ENCODE assay signal across 9 mouse cellular contexts in genomic region chr8:71483932-71484331, GRCm38 (mm10). TPM values are rescaled to one million over a fixed set of nuclear protein-coding genes. Genes with fewer than 3 reads are reported as not detected.
A peak's percentile ranks its signal among the peaks of the same experiment; 100 is the strongest.
DNase-seq lines count a peak whose midpoint lies in the region; ATAC-seq lines count a peak whose summit lies in the region.
"Had no signal": no experiment of that assay in that cellular context is flagged by ENCODE, and none has a peak within 500 bp of the region (broad histone marks: within the 10 kb centered on the region; RNA-seq: fewer than 3 reads in every experiment).

No protein-coding gene starts in this region.

- DNase-seq in forebrain, embryonic 10.5 days (ENCODE audit: extremely low spot score, low spot score), result no peak
- DNase-seq in B cell, adult 2 months, result peak; percentile 66
- peak; percentile 59 for DNase-seq in embryonic facial prominence, embryonic 14.5 days (ENCODE audit: low spot score)
- DNase-seq in right cerebral cortex, adult 2 months (ENCODE audit: low spot score in 2 of 2), result no peak
- DNase-seq in ovary, postnatal 36 days (ENCODE audit: low spot score), result no peak

- H3K27ac ChIP-seq in forebrain, embryonic 10.5 days, result no peak overlapping the region
- H3K27ac ChIP-seq in forebrain, embryonic 16.5 days (ENCODE audit: low read length), result no peak overlapping the region
- H3K27ac ChIP-seq in embryonic facial prominence, embryonic 14.5 days (replicated peaks; ENCODE audit: low read depth, low read length), result no peak overlapping the region

- peaks cover 34% of the 10 kb centered on the region for H3K27me3 ChIP-seq in forebrain, embryonic 10.5 days (ENCODE audit: poor library complexity, severe bottlenecking)
- no peaks in the 10 kb centered on the region for H3K27me3 ChIP-seq in forebrain, embryonic 16.5 days (replicated peaks; ENCODE audit: control insufficient read depth, insufficient read depth, low read length)
- no peaks in the 10 kb centered on the region for H3K27me3 ChIP-seq in embryonic facial prominence, embryonic 14.5 days (replicated peaks; ENCODE audit: control insufficient read depth, insufficient read depth, low read length)
- H3K27me3 ChIP-seq: Patski had no signal

- H3K36me3 ChIP-seq in forebrain, embryonic 10.5 days (replicated peaks), result peaks cover 59% of the 10 kb centered on the region
- H3K36me3 ChIP-seq in forebrain, embryonic 16.5 days (ENCODE audit: control insufficient read depth, insufficient read depth), result peaks cover 12% of the 10 kb centered on the region
- peaks cover 41% of the 10 kb centered on the region for H3K36me3 ChIP-seq in embryonic facial prominence, embryonic 14.5 days (ENCODE audit: control insufficient read depth, insufficient read depth, low read length)

- no peak overlapping the region for H3K9ac ChIP-seq in forebrain, embryonic 16.5 days (replicated peaks; ENCODE audit: low read depth, low read length)
- no peak overlapping the region for H3K9ac ChIP-seq in embryonic facial prominence, embryonic 14.5 days (ENCODE audit: low read depth, low read length)

- no peak for ATAC-seq in forebrain, embryonic 16.5 days
- no peak for ATAC-seq in embryonic facial prominence, embryonic 14.5 days (ENCODE audit: low read depth)
- ATAC-seq in megakaryocyte progenitor cell, adult 5-6 weeks (replicated peaks; ENCODE audit: poor library complexity), result peak; percentile 43
- ATAC-seq in erythroblast, adult 5-6 weeks (replicated peaks; ENCODE audit: low FRiP score, poor library complexity, severe bottlenecking), result no peak
- ATAC-seq: Patski had no signal

- no peak overlapping the region for H3K4me2 ChIP-seq in forebrain, embryonic 16.5 days (ENCODE audit: low read length)
- no peak overlapping the region for H3K4me2 ChIP-seq in embryonic facial prominence, embryonic 14.5 days (ENCODE audit: low read depth, low read length)

- no peaks in the 10 kb centered on the region for H3K9me3 ChIP-seq in forebrain, embryonic 10.5 days
- no peaks in the 10 kb centered on the region for H3K9me3 ChIP-seq in forebrain, embryonic 16.5 days (ENCODE audit: control insufficient read depth, low read length)
- H3K9me3 ChIP-seq in embryonic facial prominence, embryonic 14.5 days (ENCODE audit: control insufficient read depth, low read length), result no peaks in the 10 kb centered on the region

- peaks cover 43% of the 10 kb centered on the region for H3K4me1 ChIP-seq in forebrain, embryonic 10.5 days
- peaks cover 37% of the 10 kb centered on the region for H3K4me1 ChIP-seq in forebrain, embryonic 16.5 days (replicated peaks; ENCODE audit: control insufficient read depth, insufficient read depth, low read length)
- H3K4me1 ChIP-seq in embryonic facial prominence, embryonic 14.5 days (ENCODE audit: control insufficient read depth, insufficient read depth, low read length), result peaks cover 10% of the 10 kb centered on the region

- peak overlapping the region; percentile 90; the same call in 1 of the 2 replicates for H3K4me3 ChIP-seq in forebrain, embryonic 10.5 days
- no peak overlapping the region for H3K4me3 ChIP-seq in forebrain, embryonic 16.5 days (replicated peaks; ENCODE audit: low read length)
- H3K4me3 ChIP-seq in embryonic facial prominence, embryonic 14.5 days (ENCODE audit: low read depth, low read length), result no peak overlapping the region

- WGBS in forebrain, embryonic 10.5 days, result 52% methylated on average over 8 of the region's 8 CpGs
- WGBS in forebrain, embryonic 16.5 days, result 49% methylated on average over 8 of the region's 8 CpGs
- 52% methylated on average over 8 of the region's 8 CpGs for WGBS in embryonic facial prominence, embryonic 14.5 days

RNA-seq across cellular contexts. Expression of gene Ano8, which starts 1.8 kb away (rescaled TPM):
- polyA plus RNA-seq in forebrain, embryonic 10.5 days (2016; fragmentation: Nextera tagmentation; extraction: Ambion mirVana), result 1.8 TPM in 2 replicates
- 4.1 and 4.4 TPM in 2 replicates for polyA plus RNA-seq in forebrain, embryonic 16.5 days (2015; fragmentation: Nextera tagmentation; extraction: Ambion mirVana)
- 2.0 and 2.1 TPM in 2 replicates for polyA plus RNA-seq in embryonic facial prominence, embryonic 14.5 days (2014; fragmentation: Nextera tagmentation; extraction: Ambion mirVana)
- total RNA-seq in megakaryocyte progenitor cell, adult 5-6 weeks (2015), result 0.22 and 0.64 TPM in 2 replicates
- 3.1 and 3.6 TPM in 2 replicates for total RNA-seq in megakaryocyte progenitor cell, adult 5-6 weeks (2017)
- total RNA-seq in erythroblast, adult 5-6 weeks (2015; ENCODE audit: low replicate concordance), result 0.21 TPM in 1 of 2 replicates, not detected in the other
- total RNA-seq in erythroblast, adult 5-6 weeks (2017; ENCODE audit: low replicate concordance), result 0.14 TPM in 1 of 2 replicates, not detected in the other

RNA-seq across cellular contexts. Expression of gene Gtpbp3, which starts 4.0 kb away (rescaled TPM):
- 21.3 and 22.3 TPM in 2 replicates for polyA plus RNA-seq in forebrain, embryonic 10.5 days (2016; fragmentation: Nextera tagmentation; extraction: Ambion mirVana)
- 12.1 and 12.6 TPM in 2 replicates for polyA plus RNA-seq in forebrain, embryonic 16.5 days (2015; fragmentation: Nextera tagmentation; extraction: Ambion mirVana)
- polyA plus RNA-seq in embryonic facial prominence, embryonic 14.5 days (2014; fragmentation: Nextera tagmentation; extraction: Ambion mirVana), result 5.3 and 6.8 TPM in 2 replicates
- total RNA-seq in megakaryocyte progenitor cell, adult 5-6 weeks (2015), result 5.9 TPM in 2 replicates
- total RNA-seq in megakaryocyte progenitor cell, adult 5-6 weeks (2017), result 23.4 and 26.5 TPM in 2 replicates
- total RNA-seq in erythroblast, adult 5-6 weeks (2015; ENCODE audit: low replicate concordance), result 0.58 and 3.1 TPM in 2 replicates
- 1.7 and 3.9 TPM in 2 replicates for total RNA-seq in erythroblast, adult 5-6 weeks (2017; ENCODE audit: low replicate concordance)

RNA-seq across cellular contexts. Expression of gene Dda1, which starts 14.9 kb away (rescaled TPM):
- 116 and 122 TPM in 2 replicates for polyA plus RNA-seq in forebrain, embryonic 10.5 days (2016; fragmentation: Nextera tagmentation; extraction: Ambion mirVana)
- 218 and 236 TPM in 2 replicates for polyA plus RNA-seq in forebrain, embryonic 16.5 days (2015; fragmentation: Nextera tagmentation; extraction: Ambion mirVana)
- polyA plus RNA-seq in embryonic facial prominence, embryonic 14.5 days (2014; fragmentation: Nextera tagmentation; extraction: Ambion mirVana), result 100 and 105 TPM in 2 replicates
- 32.3 and 37.0 TPM in 2 replicates for total RNA-seq in megakaryocyte progenitor cell, adult 5-6 weeks (2015)
- 14.1 and 14.7 TPM in 2 replicates for total RNA-seq in megakaryocyte progenitor cell, adult 5-6 weeks (2017)
- 7.7 and 15.0 TPM in 2 replicates for total RNA-seq in erythroblast, adult 5-6 weeks (2015; ENCODE audit: low replicate concordance)
- total RNA-seq in erythroblast, adult 5-6 weeks (2017; ENCODE audit: low replicate concordance), result 5.7 and 7.9 TPM in 2 replicates

RNA-seq across cellular contexts. Expression of gene Mrpl34, which starts 19.2 kb away (rescaled TPM):
- polyA plus RNA-seq in forebrain, embryonic 10.5 days (2016; fragmentation: Nextera tagmentation; extraction: Ambion mirVana), result 218 and 226 TPM in 2 replicates
- 173 and 178 TPM in 2 replicates for polyA plus RNA-seq in forebrain, embryonic 16.5 days (2015; fragmentation: Nextera tagmentation; extraction: Ambion mirVana)
- polyA plus RNA-seq in embryonic facial prominence, embryonic 14.5 days (2014; fragmentation: Nextera tagmentation; extraction: Ambion mirVana), result 115 and 123 TPM in 2 replicates
- 60.0 and 66.1 TPM in 2 replicates for total RNA-seq in megakaryocyte progenitor cell, adult 5-6 weeks (2015)
- total RNA-seq in megakaryocyte progenitor cell, adult 5-6 weeks (2017), result 50.2 and 53.6 TPM in 2 replicates
- total RNA-seq in erythroblast, adult 5-6 weeks (2015; ENCODE audit: low replicate concordance), result 1.9 and 20.9 TPM in 2 replicates
- total RNA-seq in erythroblast, adult 5-6 weeks (2017; ENCODE audit: low replicate concordance), result 6.0 and 12.1 TPM in 2 replicates

RNA-seq across cellular contexts. Expression of gene Abhd8, which starts 20.5 kb away (rescaled TPM):
- polyA plus RNA-seq in forebrain, embryonic 10.5 days (2016; fragmentation: Nextera tagmentation; extraction: Ambion mirVana), result 67.6 and 68.2 TPM in 2 replicates
- 113 and 127 TPM in 2 replicates for polyA plus RNA-seq in forebrain, embryonic 16.5 days (2015; fragmentation: Nextera tagmentation; extraction: Ambion mirVana)
- 47.9 and 49.4 TPM in 2 replicates for polyA plus RNA-seq in embryonic facial prominence, embryonic 14.5 days (2014; fragmentation: Nextera tagmentation; extraction: Ambion mirVana)
- 2.3 and 3.1 TPM in 2 replicates for total RNA-seq in megakaryocyte progenitor cell, adult 5-6 weeks (2015)
- 8.2 and 8.3 TPM in 2 replicates for total RNA-seq in megakaryocyte progenitor cell, adult 5-6 weeks (2017)
- 0.58 and 0.63 TPM in 2 replicates for total RNA-seq in erythroblast, adult 5-6 weeks (2015; ENCODE audit: low replicate concordance)
- total RNA-seq in erythroblast, adult 5-6 weeks (2017; ENCODE audit: low replicate concordance), result 2.2 and 3.5 TPM in 2 replicates

Comparison
In these comparisons a context has a peak if more than half of its experiments do, and no peak if none do; other contexts are left out.
1. DNase-seq: peak in B cell, adult 2 months (2 of 2) and embryonic facial prominence, embryonic 14.5 days (single experiment); none in forebrain, embryonic 10.5 days (single experiment), right cerebral cortex, adult 2 months (0 of 2) and ovary, postnatal 36 days (single experiment).